Mouse (Mus musculus) brain, embryonic 14.5 days (tissue): ENCODE results near the gene Hoxd10. TPM values are rescaled to one million over a fixed set of nuclear protein-coding genes. Genes with fewer than 3 reads are reported as not detected.

Source experiments
- DNase-seq: peaks from one replicate; pipeline ENCODE4 v3.0.0-alpha.2; 2011; ENCODE audit warnings: low read depth
- CTCF ChIP-seq: fragments of 200-500 bp; IDR thresholded peaks from 2 replicates; pipeline ENCODE4 v1.5.1; 2012; ENCODE audit warnings: inconsistent platforms, mild to moderate bottlenecking, moderate library complexity, borderline replicate concordance; ENCODE audit not compliant: insufficient read depth, insufficient read length; ENCODE audit errors: extremely low read depth
- POLR2A ChIP-seq: fragments of 200-500 bp; IDR thresholded peaks from 2 replicates; pipeline ENCODE4 v1.6.1; 2012; ENCODE audit warnings: mild to moderate bottlenecking, inconsistent platforms, borderline replicate concordance; ENCODE audit not compliant: poor library complexity, insufficient read depth, insufficient read length, severe bottlenecking; ENCODE audit errors: extremely low read depth
- polyA plus RNA-seq: library from polyadenylated mRNA; depleted of rRNA; stranded (reverse); fragments of >200 nt; gene quantifications from 2 replicates; pipeline ENCODE4 v1.2.3, GENCODE M21; 2012

Hoxd10 gene
- polyA plus RNA-seq, 1 experiment = 0.04 TPM

DNA sequence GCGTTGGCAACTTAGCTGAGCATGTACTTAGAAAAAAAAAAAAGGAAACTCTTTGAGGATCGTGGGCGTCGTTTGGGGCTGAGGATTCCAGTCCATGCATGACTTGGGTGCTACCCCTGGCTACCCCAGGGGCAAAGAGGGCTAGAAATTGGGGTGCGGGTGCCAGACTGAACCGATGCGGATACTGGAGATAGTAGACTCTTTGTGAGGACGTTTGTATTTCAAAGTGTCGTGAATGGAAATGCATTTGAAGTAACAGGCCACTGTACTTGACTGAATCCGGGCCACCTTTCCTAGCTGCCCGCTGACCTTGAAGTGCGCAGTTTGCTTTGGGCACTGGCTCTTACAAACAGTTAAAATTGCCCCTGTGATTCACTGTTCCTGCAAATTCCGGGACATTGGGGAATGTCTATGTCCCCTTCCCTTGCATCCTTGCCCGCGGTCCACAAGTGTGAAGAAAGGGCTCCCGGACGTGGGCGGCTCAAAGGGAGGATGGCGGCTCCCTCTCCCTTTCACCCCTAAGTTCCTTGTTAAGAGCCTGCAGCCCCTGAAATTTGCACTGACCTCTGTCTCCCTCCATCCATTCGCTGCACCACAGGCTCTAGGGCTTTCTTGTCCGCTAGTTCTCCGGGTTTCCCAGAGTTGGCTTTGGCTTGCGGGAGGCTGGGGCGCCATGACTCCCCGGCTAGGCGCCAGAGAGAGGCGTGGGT lies 4.6 kb upstream of the Hoxd10 start:
- DNase-seq = no peak
- TF ChIP-seq CTCF (no peak), POLR2A (no peak)

DNA sequence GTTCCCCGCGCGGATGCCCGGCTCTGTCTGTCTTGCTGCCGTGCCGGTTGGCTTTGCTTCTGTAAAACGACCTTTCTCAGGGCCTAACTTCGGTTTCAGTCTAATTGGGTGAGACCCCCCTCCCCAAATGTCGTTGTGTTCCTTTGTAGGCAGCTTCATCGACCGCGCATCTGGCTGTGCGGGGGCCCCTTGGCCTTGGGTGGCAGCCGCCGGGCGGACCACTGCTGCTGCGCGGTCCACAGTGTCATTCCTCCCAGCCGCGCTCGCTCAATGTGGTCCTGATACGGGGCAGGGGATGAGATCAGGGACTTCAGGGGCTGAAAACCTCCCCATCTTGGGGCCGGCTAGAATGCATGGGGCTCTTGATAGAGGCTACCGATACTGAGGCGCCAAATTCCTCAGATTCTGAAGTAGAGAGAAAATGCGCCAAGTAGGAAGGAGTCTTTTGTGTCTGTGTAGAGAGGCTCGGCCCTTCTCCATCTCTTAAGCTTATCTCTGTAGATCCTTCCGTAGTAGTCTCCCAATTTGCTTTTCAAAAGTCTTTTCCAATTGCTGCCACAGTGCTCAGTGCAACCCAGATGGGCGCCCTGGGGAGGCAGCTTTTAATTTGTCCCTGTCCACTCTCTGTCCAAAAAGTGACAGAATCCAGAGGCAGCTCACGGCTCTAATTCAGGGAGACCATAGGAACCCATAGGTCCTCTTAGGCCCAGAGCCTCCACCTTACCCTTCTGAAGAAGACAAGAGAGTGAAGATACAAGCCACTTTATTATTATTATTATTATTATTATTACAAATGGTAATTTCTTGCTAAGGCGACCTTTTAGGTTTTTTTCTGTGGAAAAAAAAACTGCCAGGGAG lies 3.8 kb upstream of the Hoxd10 start:
- no peak for DNase-seq
- TF ChIP-seq CTCF (no peak), POLR2A (no peak)

DNA sequence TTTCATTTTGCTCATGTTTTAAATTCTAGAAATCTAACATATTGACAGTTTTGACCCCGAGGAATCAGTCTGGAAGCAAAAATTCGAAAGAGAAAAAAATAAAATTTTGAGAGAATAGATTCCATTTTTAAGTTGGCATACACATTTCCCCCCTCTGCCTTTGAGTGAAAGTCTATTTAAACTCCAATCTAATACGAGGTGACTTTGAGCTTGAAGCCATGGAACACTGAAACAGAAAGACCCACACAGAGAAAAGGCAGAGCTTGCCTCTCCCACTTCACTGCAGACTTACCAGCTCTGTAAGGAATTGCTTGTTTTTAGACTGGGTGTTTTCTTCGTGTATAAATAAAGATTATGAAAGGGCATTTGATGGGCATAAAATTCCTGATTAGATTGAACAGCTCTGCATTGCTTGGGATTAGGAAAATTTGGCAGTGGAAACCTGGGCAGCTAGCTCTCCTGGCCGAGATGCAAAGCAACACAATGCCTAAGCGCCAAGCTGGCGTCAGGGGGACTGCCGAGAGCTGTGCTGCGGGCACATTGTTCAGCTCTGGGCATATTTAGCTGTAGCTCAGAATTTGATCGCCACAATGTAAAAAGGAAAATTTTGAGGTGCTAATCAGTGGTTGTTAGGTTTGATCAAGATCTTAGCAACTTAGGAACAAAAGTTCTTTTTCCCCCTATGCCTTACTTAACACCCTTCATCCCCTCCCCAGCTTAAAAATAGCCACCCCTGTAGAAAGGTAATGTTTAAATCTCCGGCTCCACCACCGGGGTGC lies 2.7 kb upstream of the Hoxd10 start:
- TF ChIP-seq POLR2A = no peak
- TF ChIP-seq CTCF = no peak
- DNase-seq = no peak

DNA sequence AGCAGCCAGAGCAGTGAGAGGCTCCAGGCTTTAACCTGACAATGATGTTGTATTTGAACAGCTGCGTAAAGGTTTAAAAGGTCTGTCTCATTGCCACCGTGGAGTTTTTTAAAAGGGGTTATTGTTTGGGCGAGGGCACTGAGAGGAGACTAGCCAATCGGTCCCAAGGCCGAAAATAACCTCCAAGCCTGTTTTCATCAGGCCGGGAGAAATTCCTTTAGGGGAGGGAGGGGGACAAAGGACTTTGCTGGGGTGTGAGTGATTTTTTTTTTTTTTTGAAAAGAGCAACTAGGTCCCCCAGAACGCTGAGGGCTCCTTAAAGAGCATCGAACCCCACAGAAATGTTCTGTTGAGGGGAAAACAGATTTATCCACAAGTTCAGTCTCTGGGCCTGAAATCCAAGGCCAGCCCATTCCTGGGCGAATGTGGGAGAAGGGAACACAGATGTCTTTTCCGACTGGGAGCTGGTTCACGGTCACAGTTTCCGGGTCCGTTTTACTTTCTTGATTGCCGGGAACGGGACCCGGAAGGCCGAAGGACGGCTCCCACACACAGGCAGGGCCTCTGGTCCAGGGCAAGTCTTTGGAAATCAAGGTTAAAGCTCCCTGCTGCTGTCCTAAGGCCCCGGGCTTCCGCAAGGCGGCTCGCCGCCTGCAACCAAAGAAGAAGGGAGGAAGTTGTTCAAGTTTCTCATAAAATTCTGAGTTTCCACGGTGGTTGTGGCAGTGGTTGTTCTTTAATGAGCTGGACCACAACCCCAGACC lies 2.0 kb upstream of the Hoxd10 start:
- TF ChIP-seq CTCF (no peak), POLR2A (no peak)
- no peak for DNase-seq

DNA sequence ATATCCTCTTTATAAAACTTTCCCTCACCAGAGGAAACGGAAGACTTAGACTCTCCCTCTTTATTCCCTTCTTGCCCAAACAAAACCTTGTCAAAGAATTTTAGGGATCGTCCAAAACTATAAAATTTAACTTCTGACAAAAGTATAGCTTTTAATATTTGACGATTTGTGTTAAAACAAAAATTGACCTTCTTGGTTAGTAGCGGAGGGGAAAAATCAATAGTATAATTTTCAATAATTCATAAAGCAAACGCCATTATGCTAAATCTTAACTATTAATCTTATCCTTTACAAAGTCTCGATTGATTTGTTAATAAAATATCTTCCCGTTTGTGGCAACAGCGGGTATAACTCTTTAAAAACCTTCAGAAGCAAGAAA lies 1.4 kb upstream of the Hoxd10 start:
- TF ChIP-seq CTCF = no peak
- no peak for TF ChIP-seq POLR2A
- DNase-seq = no peak

DNA sequence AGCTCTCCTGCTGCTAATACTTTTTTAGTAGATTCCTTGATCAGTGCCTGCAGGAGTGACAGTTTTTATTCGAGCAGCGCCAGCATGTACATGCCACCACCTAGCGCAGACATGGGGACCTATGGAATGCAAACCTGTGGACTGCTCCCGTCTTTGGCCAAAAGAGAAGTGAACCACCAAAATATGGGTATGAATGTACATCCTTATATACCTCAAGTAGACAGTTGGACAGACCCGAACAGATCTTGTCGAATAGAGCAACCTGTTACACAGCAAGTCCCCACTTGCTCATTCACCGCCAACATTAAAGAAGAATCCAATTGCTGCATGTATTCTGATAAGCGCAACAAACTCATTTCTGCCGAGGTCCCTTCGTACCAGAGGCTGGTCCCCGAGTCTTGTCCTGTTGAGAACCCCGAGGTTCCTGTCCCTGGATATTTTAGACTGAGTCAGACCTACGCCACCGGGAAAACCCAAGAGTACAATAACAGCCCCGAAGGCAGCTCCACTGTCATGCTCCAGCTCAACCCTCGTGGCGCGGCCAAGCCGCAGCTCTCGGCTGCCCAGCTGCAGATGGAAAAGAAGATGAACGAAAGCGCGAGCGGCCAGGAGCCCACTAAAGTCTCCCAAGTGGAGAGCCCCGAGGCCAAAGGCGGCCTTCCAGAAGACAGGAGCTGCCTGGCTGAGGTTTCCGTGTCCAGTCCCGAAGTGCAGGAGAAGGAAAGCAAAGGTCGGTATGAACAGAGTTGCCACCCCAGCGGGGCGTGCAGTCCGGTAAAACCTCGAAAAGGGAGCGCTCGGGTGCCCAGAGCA lies 477 bp downstream of the Hoxd10 start:
- TF ChIP-seq POLR2A (no peak), CTCF (no peak)
- DNase-seq = no peak

DNA sequence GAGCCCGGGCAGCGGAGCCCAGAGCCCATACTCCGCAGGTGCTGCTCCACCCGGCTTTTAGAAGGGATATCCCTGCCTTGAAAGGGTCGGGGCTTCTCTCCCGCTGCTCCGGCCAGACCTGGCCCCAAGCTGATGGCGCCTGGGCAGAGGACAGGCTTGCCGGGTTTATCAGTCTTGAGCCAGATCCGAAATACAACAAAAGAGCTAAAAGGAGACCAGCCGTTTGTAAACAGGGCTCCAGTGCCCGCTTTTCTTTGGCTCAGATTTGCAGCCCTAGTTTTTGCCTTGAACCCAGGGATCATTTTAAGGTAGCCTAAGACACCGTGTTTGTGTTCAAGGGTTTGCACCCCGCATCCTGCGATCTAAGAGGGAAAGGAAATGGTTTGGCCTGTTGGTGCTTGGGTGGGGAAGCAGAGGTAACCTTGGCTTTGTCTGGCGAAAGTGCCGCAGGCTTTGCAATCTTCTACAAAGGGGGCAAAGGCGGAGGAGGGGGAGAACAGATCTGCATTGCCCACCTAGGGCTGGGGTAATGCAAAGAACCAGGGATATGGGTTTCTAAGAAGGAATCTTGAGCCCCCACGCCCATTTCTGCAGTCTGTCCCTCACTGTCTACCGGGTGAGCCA lies 1.2 kb downstream of the Hoxd10 start:
- DNase-seq = no peak
- no peak for TF ChIP-seq CTCF

DNA sequence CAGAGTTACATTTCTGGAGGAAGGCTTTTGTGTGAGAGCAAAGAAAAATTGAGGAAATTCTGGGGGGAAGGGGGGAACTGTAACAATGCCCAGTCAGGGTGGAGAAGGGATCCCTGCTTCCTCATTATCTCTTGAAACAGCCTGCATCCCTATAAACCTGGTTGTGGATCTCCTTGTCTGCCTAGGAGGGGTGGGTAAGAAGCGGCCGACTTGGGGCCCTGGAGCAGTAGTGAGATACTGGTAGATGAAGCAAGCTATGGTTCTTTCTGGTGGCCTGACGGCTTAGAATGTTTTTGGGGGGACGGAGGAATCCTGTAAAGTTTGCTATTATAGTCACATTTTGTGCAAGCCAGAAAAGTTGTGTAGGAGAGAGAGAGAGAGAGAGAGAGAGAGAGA lies 1.7 kb downstream of the Hoxd10 start:
- TF ChIP-seq POLR2A = no peak
- TF ChIP-seq CTCF = no peak
- no peak for DNase-seq

DNA sequence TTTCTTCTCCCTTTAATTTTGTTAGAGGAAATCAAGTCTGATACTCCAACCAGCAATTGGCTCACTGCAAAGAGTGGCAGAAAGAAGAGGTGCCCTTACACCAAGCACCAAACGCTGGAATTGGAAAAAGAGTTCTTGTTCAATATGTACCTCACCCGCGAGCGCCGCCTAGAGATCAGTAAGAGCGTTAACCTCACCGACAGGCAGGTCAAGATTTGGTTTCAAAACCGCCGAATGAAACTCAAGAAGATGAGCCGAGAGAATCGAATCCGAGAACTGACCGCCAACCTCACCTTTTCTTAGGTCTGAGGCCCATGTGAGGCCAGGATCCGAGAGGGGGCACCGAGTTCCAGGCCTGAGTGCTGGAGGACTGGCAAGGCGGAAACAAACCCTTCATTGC lies 2.3 kb downstream of the Hoxd10 start:
- TF ChIP-seq CTCF (peak; percentile 36; the same call in 1 of the 2 replicates), POLR2A (no peak)
- no peak for DNase-seq

DNA sequence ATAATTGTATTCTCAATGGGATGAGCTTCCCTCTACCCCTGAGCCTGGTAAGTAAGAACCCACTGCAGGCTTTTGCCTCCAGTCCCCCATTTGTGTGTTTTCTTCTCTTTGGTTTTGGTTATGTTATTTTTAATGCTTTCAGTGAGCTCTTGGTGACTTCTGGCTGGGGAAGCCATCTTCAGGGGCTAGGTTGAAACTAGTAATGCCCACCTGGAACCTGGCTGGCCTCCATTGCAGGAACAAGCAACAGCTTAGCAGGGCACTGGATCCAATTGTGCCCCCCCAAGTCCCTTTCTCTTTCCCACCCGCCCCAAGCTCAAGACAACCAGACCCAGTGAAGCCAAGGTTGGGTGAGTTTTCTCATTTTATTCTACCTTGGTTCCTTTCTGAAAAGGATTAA lies 3.7 kb downstream of the Hoxd10 start:
- no peak for DNase-seq
- TF ChIP-seq CTCF (no peak), POLR2A (no peak)
